Mouse (Mus musculus): ENCODE results near the gene Cmc2. TPM values are rescaled to one million over a fixed set of nuclear protein-coding genes. Genes with fewer than 3 reads are reported as not detected.

Cmc2 gene
- 102 and 113 TPM in 2 replicates for polyA plus RNA-seq (2014; fragmentation: Nextera tagmentation; extraction: Ambion mirVana)

GRCm38 (mm10) chr8:116921337-116922059 lies at the start of gene Cmc2, which contains the start of gene Cenpn:
TSS of gene Cmc2 (minus strand) at chr8:116921455.
TSS of gene Cenpn (plus strand) at chr8:116921730.
- ATAC-seq (replicated peaks; ENCODE audit: insufficient number of reproducible peaks, low FRiP score, low TSS enrichment): peak; percentile 95
- H3K4me1 ChIP-seq (ENCODE audit: control insufficient read depth, insufficient read depth, low read length): no peaks in the 10 kb centered on the region; the same call in 1 of the 2 replicates
- WGBS (ENCODE audit: insufficient replicate concordance): under 1% methylated on average over 57 of the region's 57 CpGs
- H3K9me3 ChIP-seq (replicated peaks; ENCODE audit: control insufficient read depth, low read length): no peaks in the 10 kb centered on the region
- H3K9ac ChIP-seq (ENCODE audit: low read depth, low read length): peak within 1 kb of the TSS; percentile 76
- peak within 1 kb of the TSS; percentile 77 for H3K4me3 ChIP-seq (ENCODE audit: low read depth, low read length)
- no peaks in the 10 kb centered on the region; the same call in 1 of the 2 replicates for H3K36me3 ChIP-seq (ENCODE audit: control insufficient read depth, insufficient read depth, low read length)
- peak within 1 kb of the TSS; percentile 84 for H3K27ac ChIP-seq (ENCODE audit: low read depth, low read length)
- H3K4me2 ChIP-seq: peak within 1 kb of the TSS; percentile 65
- H3K27me3 ChIP-seq (ENCODE audit: control insufficient read depth, insufficient read depth, low read length): no peaks in the 10 kb centered on the region

GRCm38 (mm10) chr8:116969531-116969930 lies 48.3 kb upstream of the Cmc2 start:
- H3K27me3 ChIP-seq (ENCODE audit: control insufficient read depth, insufficient read depth, low read length): no peaks in the 10 kb centered on the region
- 85% methylated on average over 6 of the region's 6 CpGs for WGBS (ENCODE audit: insufficient replicate concordance)
- ATAC-seq (replicated peaks; ENCODE audit: insufficient number of reproducible peaks, low FRiP score, low TSS enrichment): no peak

GRCm38 (mm10) chr8:116954415-116954814 lies 33.2 kb upstream of the Cmc2 start:
- no peaks in the 10 kb centered on the region for H3K27me3 ChIP-seq (ENCODE audit: control insufficient read depth, insufficient read depth, low read length)
- H3K4me1 ChIP-seq (ENCODE audit: control insufficient read depth, insufficient read depth, low read length): 0 out of 2 replicates have a peak, but pooled peaks cover 5% of the 10 kb centered on the region
- H3K9me3 ChIP-seq (replicated peaks; ENCODE audit: control insufficient read depth, low read length): no peaks in the 10 kb centered on the region
- no peak for ATAC-seq (replicated peaks; ENCODE audit: insufficient number of reproducible peaks, low FRiP score, low TSS enrichment)
- peaks cover 20% of the 10 kb centered on the region for H3K36me3 ChIP-seq (ENCODE audit: control insufficient read depth, insufficient read depth, low read length)
- no peak overlapping the region for H3K27ac ChIP-seq (ENCODE audit: low read depth, low read length)
- H3K9ac ChIP-seq (ENCODE audit: low read depth, low read length): no peak overlapping the region
- H3K4me2 ChIP-seq: no peak overlapping the region
- H3K4me3 ChIP-seq (ENCODE audit: low read depth, low read length): no peak overlapping the region
- WGBS (ENCODE audit: insufficient replicate concordance): 93% methylated on average over 9 of the region's 9 CpGs

More at GRCm38 (mm10) chr8:116969531-116969930, 48.3 kb upstream of the Cmc2 start:
- Histone ChIP-seq H3K9ac (ENCODE audit: low read depth, low read length) (no peak overlapping the region), H3K9me3 (replicated peaks; ENCODE audit: control insufficient read depth, low read length) (no peaks in the 10 kb centered on the region), H3K4me3 (ENCODE audit: low read depth, low read length) (no peak overlapping the region), H3K4me2 (no peak overlapping the region), H3K4me1 (ENCODE audit: control insufficient read depth, insufficient read depth, low read length) (no peaks in the 10 kb centered on the region), H3K36me3 (ENCODE audit: control insufficient read depth, insufficient read depth, low read length) (no peaks in the 10 kb centered on the region), H3K27ac (ENCODE audit: low read depth, low read length) (no peak overlapping the region)

- H3K9ac ChIP-seq (ENCODE audit: low read depth, low read length): no peak overlapping the region
- H3K4me2 ChIP-seq: no peak overlapping the region
- no peak overlapping the region for H3K27ac ChIP-seq (ENCODE audit: low read depth, low read length)
- ATAC-seq (replicated peaks; ENCODE audit: insufficient number of reproducible peaks, low FRiP score, low TSS enrichment): no peak
- peaks cover 13% of the 10 kb centered on the region for H3K4me1 ChIP-seq (ENCODE audit: control insufficient read depth, insufficient read depth, low read length)
- WGBS (ENCODE audit: insufficient replicate concordance): 88% methylated on average over 8 of the region's 8 CpGs
- peaks cover 15% of the 10 kb centered on the region for H3K36me3 ChIP-seq (ENCODE audit: control insufficient read depth, insufficient read depth, low read length)
- no peaks in the 10 kb centered on the region for H3K27me3 ChIP-seq (ENCODE audit: control insufficient read depth, insufficient read depth, low read length)
- no peaks in the 10 kb centered on the region for H3K9me3 ChIP-seq (replicated peaks; ENCODE audit: control insufficient read depth, low read length)
- H3K4me3 ChIP-seq (ENCODE audit: low read depth, low read length): no peak overlapping the region
These were observed 31.2 kb upstream of the Cmc2 start for GRCm38 (mm10) chr8:116952428-116952827.

GRCm38 (mm10) chr8:116951778-116952177 lies 30.5 kb upstream of the Cmc2 start:
- Histone ChIP-seq H3K27ac (ENCODE audit: low read depth, low read length) (no peak overlapping the region), H3K27me3 (ENCODE audit: control insufficient read depth, insufficient read depth, low read length) (no peaks in the 10 kb centered on the region)
- WGBS (ENCODE audit: insufficient replicate concordance): 93% methylated on average over 2 of the region's 2 CpGs

GRCm38 (mm10) chr8:116951369-116951768 lies 30.1 kb upstream of the Cmc2 start:
- H3K4me2 ChIP-seq: no peak overlapping the region
- H3K9me3 ChIP-seq (replicated peaks; ENCODE audit: control insufficient read depth, low read length): no peaks in the 10 kb centered on the region
- H3K27ac ChIP-seq (ENCODE audit: low read depth, low read length): no peak overlapping the region
- ATAC-seq (replicated peaks; ENCODE audit: insufficient number of reproducible peaks, low FRiP score, low TSS enrichment): no peak
- H3K4me1 ChIP-seq (ENCODE audit: control insufficient read depth, insufficient read depth, low read length): peaks cover 21% of the 10 kb centered on the region
- no peak overlapping the region for H3K4me3 ChIP-seq (ENCODE audit: low read depth, low read length)
- no peak overlapping the region for H3K9ac ChIP-seq (ENCODE audit: low read depth, low read length)
- H3K36me3 ChIP-seq (ENCODE audit: control insufficient read depth, insufficient read depth, low read length): peaks cover 14% of the 10 kb centered on the region
- WGBS (ENCODE audit: insufficient replicate concordance): 63% methylated on average over 5 of the region's 5 CpGs
- H3K27me3 ChIP-seq (ENCODE audit: control insufficient read depth, insufficient read depth, low read length): no peaks in the 10 kb centered on the region

More at GRCm38 (mm10) chr8:116951778-116952177, 30.5 kb upstream of the Cmc2 start:
- peaks cover 17% of the 10 kb centered on the region for H3K4me1 ChIP-seq (ENCODE audit: control insufficient read depth, insufficient read depth, low read length)
- no peak for ATAC-seq (replicated peaks; ENCODE audit: insufficient number of reproducible peaks, low FRiP score, low TSS enrichment)
- H3K9ac ChIP-seq (ENCODE audit: low read depth, low read length): no peak overlapping the region
- no peak overlapping the region for H3K4me2 ChIP-seq
- H3K9me3 ChIP-seq (replicated peaks; ENCODE audit: control insufficient read depth, low read length): no peaks in the 10 kb centered on the region
- no peak overlapping the region for H3K4me3 ChIP-seq (ENCODE audit: low read depth, low read length)
- H3K36me3 ChIP-seq (ENCODE audit: control insufficient read depth, insufficient read depth, low read length): peaks cover 14% of the 10 kb centered on the region

- no peak overlapping the region for H3K9ac ChIP-seq (ENCODE audit: low read depth, low read length)
These were observed 26.3 kb upstream of the Cmc2 start for GRCm38 (mm10) chr8:116947589-116947988.

GRCm38 (mm10) chr8:116946851-116947250 lies 25.6 kb upstream of the Cmc2 start:
- H3K36me3 ChIP-seq (ENCODE audit: control insufficient read depth, insufficient read depth, low read length): no peaks in the 10 kb centered on the region
- peak overlapping the region; percentile 16 for H3K9ac ChIP-seq (ENCODE audit: low read depth, low read length)
- H3K4me2 ChIP-seq: peak overlapping the region; percentile 57
- 65% methylated on average over 6 of the region's 6 CpGs for WGBS (ENCODE audit: insufficient replicate concordance)
- H3K4me1 ChIP-seq (ENCODE audit: control insufficient read depth, insufficient read depth, low read length): peaks cover 47% of the 10 kb centered on the region
- H3K9me3 ChIP-seq (replicated peaks; ENCODE audit: control insufficient read depth, low read length): no peaks in the 10 kb centered on the region
- H3K27me3 ChIP-seq (ENCODE audit: control insufficient read depth, insufficient read depth, low read length): no peaks in the 10 kb centered on the region
- ATAC-seq (replicated peaks; ENCODE audit: insufficient number of reproducible peaks, low FRiP score, low TSS enrichment): no peak
- H3K27ac ChIP-seq (ENCODE audit: low read depth, low read length): peak overlapping the region; percentile 73
- peak overlapping the region; percentile 4; the same call in 1 of the 2 replicates for H3K4me3 ChIP-seq (ENCODE audit: low read depth, low read length)

More at GRCm38 (mm10) chr8:116947589-116947988, 26.3 kb upstream of the Cmc2 start:
- Histone ChIP-seq H3K9me3 (replicated peaks; ENCODE audit: control insufficient read depth, low read length) (no peaks in the 10 kb centered on the region), H3K4me2 (no peak overlapping the region; the same call in 1 of the 2 replicates), H3K4me3 (ENCODE audit: low read depth, low read length) (no peak overlapping the region), H3K27ac (ENCODE audit: low read depth, low read length) (peak overlapping the region; percentile 46), H3K27me3 (ENCODE audit: control insufficient read depth, insufficient read depth, low read length) (no peaks in the 10 kb centered on the region), H3K4me1 (ENCODE audit: control insufficient read depth, insufficient read depth, low read length) (peaks cover 47% of the 10 kb centered on the region), H3K36me3 (ENCODE audit: control insufficient read depth, insufficient read depth, low read length) (no peaks in the 10 kb centered on the region)
- ATAC-seq (replicated peaks; ENCODE audit: insufficient number of reproducible peaks, low FRiP score, low TSS enrichment): no peak
- whole genome bisulfite sequencing (ENCODE audit: insufficient replicate concordance): 45% methylated on average over 7 of the region's 7 CpGs
